Mouse (Mus musculus) adrenal gland, adult 2 months (tissue): ENCODE measurements around the gene Amdhd2. TPM values are rescaled to one million over a fixed set of nuclear protein-coding genes. Genes with fewer than 3 reads are reported as not detected.
"Not testable (repeated sequence)": the region's sequence is repeated elsewhere in the genome, so short reads cannot be mapped to it uniquely, and the experiment has no call there.

Experiments used
- DNase-seq: peaks from one replicate; pipeline ENCODE4 v3.0.0; 2021
- polyA plus RNA-seq: library from polyadenylated mRNA; depleted of rRNA; stranded (reverse); fragments of >200 nt; gene quantifications from 2 replicates; pipeline ENCODE4 v1.2.3, GENCODE M21; 2012
- total RNA-seq, 2 experiments: library from RNA; stranded (reverse); gene quantifications; 2 replicates each; pipeline ENCODE4 v1.2.3; 2021

Amdhd2 gene
- total and polyA plus RNA-seq, 3 experiments, result 30.1 to 71.3 (median 42.1) TPM

DNA sequence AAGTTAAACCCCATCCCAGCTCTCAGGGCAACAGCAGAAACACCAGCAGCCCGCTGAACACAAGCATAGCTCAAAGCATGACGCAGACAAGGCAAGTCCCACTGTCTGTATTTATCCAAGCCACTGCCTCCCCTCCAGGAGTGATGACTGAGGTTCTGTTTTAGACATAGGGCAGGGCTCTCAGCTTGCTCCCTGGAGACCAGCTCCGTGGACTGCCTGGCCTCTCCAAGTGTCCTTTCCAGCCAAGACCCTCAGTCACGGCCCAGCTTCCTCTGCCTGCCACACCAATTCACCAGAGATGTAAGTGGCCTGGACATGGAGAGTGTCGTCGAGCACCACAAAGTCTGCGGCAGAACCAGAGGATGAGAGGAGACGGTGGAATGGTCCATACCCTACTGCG, 7.8 kb downstream of the Amdhd2 start:
- DNase-seq, result no peak

DNA sequence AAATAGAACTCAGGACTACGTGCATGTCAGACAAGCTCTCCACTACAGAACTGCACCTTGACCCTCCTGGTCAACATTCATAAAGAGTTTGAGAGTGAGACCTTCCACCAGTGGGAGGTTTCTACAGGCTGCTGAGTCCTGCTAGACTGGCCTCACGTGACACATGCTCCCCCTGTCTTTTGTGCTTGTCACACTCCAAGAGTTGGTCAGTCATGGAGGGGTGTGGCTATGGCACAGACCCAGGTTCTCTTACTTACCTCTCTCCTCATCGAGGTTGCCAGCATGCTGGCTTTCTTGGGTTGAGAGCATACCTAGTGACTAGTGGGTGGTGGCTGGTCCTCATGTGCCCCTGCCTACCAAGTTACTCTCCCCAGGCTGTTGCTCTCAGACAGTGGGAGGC, 9.1 kb downstream of the Amdhd2 start:
- no peak for DNase-seq

DNA sequence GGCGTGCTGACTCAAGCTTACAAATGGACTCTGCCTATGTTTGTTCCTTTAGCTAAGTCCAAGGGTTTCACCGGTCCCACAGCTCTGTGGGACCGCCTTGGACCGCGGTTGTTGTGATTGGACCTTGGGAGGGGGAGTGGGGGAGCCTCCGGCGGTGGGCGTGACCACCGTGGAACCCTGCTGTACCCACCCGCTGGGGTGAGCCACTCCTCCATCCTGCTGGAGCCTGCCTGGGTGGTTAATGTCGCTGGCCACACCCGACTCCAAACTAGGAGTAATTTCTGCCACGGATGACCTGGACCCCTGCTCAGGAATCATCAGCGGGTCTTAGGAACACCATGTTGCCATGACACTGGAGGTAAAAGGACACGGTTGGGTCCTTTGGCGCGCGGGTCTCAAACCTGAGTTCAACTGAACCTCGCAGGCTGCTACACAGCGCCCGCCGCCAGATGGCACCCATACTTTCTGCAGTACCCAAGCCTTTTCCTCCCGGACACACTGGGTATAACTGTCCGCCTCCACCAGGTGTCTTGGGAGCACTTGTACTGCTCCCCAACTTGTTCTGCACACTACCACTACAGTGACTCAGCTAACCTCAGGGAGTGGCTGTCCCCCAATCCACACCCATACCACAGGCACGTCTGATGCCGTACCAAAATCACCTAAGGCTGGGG, 11.5 kb downstream of the Amdhd2 start:
- peak; percentile 85 for DNase-seq

DNA sequence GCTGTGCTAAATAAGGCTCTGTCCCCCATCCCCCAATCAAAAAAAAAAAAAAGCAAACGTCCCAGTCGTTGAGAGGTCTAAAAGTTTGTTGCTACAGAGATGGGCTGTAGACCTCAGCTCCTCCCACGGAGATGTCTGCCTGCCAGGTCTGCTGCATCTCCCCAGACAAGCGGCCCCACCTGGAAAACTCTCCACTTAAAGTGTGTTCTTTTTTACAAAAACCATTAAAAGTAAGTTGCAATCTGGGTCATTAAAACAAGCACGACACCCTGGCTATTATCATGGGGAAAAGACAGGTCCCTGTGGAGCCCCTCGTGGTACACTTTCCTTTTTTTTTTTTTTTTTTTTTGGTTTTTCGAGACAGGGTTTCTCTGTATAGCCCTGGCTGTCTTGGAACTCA, 12.2 kb downstream of the Amdhd2 start:
- no peak for DNase-seq

DNA sequence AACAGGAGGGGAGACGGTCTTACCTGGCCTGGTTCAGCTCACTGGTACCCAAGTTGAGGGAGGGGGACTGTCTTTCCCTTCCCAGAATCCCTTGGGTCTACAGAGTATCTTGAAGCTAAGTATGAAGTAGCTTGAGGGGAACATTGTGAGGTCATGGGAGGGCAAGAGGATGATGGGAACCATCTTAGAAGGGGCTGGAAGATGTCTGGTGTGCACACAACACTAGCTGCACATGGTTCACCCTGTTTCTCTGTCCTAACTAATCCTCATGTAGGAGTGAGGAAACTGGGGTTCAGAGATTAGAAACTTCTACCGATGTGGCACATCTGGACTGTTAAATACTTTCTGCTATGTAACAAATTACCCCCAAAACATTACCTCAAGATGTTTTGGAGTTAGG, 12.7 kb downstream of the Amdhd2 start, which contains the start of gene Pdpk1:
Pdpk1 (minus strand) TSS at position 101 of the 400 bp plus-strand sequence.
- DNase-seq, result no peak

DNA sequence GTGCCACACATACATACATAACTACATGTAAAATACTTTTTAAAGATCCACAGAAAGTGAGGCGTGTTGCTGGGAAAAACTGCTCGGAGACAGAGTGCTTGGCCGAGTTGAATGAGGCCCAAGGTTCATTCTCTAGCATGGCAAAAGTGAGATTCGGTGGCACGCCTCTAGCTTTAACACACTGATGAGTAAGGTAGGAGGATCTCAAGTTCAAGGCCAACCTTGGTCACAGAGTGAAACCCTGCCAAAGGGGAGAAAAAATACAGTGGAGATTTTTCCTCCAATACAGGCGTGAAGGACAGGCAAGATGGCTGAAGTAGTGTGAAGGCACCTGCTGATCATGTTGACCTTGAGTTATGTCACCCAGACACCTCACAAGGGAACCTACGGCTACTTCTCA, 14.1 kb downstream of the Amdhd2 start:
- DNase-seq, result peak; percentile 80

DNA sequence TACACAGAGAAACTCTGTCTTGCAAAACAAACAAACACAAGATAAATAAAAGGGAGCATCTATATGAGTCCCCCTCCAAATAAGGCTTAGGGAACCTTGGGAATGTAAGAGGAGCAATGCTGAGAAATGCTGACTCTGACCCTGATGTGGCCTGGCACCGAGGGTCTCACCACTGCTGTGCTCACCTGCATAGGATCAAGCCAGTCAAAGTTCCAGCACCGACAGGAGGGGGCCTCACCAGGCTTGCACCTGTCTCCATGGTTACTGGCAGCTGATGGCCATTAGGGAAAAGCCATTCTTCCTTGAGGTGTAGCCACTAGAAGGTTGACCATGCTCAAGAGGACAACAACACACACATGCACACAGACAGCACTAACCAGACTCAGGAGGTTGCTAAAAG, 20.7 kb downstream of the Amdhd2 start:
- no peak for DNase-seq

DNA sequence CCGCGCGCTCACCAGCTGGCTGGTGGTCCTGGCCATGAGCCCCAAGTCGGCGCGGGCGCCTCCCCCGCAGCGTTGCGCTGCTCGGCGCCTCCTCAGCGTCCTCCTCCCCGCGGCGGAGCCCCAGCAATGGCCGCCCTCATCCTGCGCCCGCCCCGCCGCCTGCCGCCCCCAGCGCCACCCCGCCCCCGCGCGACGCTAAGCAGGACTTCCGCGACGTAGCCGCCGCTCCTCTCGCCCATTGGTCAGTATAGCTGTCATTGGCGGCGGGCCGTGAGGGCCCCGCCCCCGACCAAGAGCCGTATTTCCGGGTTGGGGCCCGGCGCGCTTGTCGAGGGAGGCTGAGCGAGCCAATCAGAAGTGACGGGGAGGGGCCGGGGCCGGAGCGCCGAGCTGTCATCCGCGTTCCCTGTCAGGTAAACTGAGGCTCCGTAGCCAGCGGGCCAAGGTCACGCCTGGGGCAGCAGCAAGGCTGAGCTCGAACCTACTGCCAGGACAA, 22.1 kb downstream of the Amdhd2 start:
- peak; percentile 99 for DNase-seq

DNA sequence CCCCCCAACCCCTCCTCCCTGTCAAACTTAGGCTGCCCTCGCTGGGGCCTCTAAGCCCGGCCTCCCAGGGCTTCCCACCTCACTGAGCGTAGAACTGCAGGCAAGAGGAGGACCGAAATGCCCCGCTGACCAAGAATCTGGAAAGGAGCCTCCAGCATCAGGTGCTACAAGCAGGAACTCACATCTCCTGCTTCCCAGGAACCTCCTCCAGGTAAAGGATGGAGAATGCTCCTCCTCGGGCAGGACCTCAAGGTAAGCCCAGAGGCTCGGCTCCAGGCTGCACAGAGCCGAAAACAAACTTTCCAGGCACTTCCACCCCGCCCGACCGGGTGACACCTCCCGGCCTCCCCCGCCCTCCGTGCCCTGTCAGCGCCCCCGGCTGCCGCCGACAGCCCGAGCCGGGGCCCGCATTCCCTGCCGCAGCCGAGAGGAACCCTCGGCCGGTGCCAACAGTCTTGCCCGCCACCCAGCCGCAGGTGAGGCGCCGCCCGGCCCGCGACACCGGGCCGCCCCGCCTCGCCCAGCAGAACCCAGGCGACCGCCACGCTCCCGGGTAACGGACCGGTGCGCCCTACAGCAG, 22.6 kb downstream of the Amdhd2 start:
- no peak for DNase-seq

DNA sequence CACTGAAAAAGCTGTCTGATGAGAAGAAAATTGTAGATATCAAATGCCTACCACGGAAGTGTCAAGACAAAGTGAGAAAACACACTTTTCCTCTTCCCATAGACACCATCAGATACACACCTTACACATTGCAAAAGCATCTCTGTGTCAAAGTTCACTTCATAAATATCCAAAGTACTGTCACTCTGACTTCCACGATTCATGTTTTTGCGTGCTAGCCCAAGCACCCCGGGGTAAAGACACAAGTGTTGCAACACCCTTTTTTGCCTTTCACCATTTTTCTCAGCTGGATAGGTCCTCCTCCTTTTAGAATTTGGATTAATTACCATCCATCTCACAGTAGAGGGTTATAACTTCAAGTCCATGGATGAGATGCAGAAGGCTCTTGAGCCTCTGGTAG, 23.6 kb downstream of the Amdhd2 start:
- DNase-seq, result no peak

DNA sequence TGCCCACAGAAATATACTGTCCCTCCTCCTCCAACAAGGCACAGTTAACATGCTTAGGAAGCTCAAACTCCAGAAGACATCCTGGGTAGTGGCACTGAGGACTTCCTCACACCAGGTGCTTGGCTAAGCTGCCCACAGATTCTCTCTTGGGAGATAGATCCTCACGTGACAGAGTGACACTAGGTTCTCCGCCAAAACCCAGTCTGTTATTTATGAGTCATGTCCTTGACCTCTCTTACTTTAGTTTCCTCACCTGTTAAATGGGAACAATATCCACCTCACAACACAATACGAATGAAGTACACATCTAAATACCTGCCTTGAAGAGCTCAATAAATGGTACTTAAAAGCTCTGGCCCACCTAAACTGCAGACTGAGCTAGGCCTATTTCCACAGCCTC, 24.3 kb downstream of the Amdhd2 start:
- DNase-seq, result no peak

DNA sequence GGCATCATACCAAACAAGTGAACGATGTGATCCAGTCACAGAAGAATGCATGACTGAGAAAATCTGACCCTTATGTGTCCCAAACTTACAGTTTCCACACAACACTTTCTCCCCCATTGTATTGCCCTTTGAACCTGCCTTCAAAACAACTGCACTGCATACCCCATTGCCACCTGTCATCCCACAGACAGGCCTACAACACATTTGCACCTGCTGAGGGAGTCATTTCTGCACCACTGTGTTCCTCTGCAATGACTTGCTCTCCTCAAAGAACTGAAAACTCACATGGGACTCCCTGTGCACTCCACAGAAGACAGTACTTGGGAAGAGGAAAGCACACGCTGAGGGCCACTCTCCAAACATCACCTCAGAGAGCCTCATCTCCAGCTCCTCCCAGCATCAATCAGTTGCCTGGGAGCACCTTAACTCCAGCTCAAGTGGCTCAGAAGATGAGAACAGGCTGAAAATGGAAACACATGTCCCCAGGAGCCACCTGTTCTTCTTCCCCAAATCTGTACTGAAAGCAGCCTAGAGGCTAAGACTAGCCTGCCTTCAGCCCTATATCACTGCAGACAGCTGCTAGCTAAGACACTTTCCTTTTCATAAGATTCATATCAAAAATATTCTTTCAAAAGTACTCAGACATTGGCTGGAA, 26.2 kb downstream of the Amdhd2 start:
- no peak for DNase-seq

DNA sequence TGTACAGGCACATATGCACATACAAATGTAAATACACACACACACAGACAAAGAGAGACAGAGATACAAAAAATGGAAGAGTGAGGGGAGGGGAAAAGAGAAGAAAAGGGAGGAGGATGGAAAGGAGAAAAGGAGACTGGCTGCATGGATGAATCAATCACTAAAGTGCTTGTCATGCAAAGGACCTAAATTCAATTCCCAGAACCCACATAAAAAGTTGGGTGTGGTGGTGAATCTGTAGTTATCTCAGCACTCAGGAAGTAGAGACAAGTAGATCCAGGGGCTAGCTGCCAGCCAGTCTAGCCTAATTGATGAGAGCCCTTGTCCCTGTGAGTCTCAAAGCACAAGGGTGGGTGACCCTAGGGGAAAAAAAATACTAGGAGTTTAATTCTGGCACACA, 29.5 kb downstream of the Amdhd2 start:
- DNase-seq, result no peak

DNA sequence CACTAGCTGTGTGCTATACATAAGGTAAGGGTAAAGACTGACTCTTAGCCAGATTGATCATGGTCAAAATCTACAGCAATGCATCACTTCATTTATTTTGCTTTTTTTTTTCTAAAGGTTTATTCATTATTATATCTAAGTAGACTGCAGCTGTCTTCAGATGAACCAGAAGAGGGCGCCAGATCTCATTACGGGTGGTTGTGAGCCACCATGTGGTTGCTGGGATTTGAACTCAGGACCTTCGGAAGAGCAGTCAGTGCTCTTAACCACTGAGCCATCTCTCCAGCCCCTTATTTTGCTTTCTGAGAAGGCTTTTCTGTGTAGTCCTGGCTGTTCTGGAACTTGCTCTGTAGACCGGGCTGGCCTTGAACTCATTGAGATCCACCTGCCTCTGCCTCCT, 30.6 kb downstream of the Amdhd2 start:
- not testable (repeated sequence) for DNase-seq

DNA sequence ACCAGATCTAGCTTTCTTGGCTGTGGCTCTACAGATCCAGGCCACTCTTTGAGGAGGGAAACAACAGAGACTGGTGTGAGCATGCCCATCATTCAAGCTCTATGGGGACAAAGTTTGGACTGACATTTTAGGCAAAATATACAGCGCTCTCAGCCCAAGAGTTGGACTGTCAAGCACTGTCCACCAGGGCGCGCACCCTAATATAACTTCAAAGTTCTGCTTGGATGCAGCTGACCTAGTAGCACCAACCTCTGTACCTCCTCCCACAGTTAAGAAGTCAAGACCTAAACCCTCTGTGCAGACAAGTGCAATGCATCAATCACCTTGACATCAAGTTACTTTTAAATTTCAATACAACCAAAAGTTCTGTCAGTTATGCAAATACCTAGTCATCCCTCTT, 32.0 kb downstream of the Amdhd2 start:
- DNase-seq, result no peak

DNA sequence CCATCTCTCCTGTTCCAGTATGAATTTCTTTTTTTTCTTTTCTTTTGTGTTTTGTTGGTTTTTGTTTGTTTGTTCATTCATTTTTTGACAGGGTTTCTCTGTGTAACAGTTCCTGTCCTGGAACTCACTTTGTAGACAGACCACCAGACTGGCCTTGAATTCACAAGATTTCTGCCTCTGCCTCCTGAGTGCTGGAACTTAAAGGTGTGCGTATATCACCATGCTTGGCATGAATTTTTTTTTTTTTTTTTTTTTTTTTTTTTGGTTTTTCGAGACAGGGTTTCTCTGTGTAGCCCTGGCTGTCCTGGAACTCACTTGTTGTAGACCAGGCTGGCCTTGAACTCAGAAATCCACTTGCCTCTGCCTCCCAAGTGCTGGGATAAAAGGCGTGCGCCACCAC, 34.3 kb downstream of the Amdhd2 start:
- not testable (repeated sequence) for DNase-seq

DNA sequence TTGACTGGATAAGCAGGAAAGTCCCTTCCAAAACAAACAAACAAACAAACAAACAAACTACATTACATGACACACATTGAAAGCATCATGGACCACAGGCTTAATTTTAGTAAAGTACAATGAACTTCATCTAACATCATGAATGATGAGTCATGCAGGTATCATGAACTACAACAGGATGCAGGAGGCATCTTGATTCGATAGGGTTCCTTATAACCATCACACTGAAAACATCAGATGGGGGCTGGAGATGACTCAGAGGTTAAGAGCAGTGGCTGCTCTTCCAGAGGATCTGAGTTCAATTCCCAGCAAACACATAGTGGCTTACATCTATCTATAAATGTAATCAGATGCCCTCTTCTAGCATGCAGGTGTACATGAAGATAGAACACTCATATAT, 36.0 kb downstream of the Amdhd2 start:
- DNase-seq, result no peak

DNA sequence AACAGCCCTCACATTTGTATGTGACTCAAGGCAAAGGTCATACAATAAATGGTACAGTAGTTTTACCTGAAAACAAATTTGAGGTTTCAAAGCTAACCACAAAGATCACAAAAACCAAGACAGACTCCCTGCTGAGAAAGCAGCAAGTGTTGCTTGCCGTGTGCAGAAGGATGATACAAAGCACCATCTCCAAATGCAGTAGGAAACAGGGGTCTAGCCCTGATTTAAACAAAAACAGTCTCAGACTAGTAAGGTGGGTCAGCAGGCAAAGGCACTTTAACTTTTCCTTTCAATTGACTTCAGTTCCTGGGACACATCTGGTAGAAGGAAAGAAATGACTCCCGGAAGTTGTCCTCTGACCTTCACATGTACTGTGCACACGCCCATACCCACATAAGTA, 36.8 kb downstream of the Amdhd2 start:
- DNase-seq, result no peak

DNA sequence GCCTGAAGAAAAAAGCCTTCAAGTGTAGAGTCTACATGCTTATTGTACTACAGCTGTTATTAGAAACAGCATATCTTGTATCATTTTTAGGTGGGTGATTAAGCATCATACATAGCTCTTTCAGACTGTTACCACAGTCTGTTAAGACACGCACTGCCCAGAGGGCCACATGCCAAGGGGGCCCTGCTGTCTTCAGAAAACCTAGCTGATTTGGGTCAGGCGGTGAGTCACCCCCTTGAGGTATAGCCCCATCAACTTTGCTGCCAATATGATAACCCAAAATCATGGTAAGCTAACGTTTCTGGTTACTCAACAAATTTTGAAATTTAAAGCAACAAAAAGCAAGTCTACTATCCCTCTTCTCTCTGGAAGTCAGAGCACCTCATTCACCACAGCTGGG, 44.1 kb downstream of the Amdhd2 start:
- no peak for DNase-seq

DNA sequence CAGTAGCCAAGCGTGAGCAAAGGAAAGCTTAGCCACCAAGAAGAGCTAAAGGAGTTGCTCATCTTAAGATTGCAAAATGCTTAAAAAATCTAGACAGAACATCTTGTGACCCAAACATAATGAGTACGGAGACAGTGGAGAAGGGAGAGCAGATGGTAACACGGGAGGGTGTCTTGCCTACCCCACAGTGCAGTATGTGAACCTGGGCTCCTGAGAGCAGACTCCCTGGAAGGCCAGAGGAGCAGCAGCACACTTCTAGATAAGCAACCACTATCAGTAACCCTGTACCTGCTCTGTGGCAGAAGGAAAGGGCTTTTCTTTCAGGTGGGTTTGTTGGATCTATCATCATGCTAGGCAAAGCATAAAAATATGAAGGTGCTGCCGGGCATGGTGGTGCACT, 50.5 kb downstream of the Amdhd2 start:
- no peak for DNase-seq

DNA sequence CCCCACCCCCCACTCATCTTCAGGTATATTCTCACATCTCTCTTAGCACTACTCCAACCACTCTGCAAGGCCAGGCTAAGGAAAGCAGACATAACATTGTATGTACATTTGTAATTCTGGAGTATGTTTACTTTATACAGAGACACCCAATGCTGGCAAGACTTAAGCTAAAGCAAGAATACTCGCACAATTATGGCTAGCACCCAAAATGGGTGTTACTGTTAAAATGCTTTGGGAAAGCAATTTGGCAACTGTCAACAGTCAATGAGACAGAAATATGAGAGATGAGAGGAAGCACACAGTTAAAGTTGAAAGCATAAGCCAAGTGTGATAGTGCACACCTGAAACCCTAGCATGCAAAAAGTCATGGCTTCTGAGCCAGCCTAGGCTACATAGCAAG, 52.3 kb downstream of the Amdhd2 start:
- DNase-seq, result no peak

DNA sequence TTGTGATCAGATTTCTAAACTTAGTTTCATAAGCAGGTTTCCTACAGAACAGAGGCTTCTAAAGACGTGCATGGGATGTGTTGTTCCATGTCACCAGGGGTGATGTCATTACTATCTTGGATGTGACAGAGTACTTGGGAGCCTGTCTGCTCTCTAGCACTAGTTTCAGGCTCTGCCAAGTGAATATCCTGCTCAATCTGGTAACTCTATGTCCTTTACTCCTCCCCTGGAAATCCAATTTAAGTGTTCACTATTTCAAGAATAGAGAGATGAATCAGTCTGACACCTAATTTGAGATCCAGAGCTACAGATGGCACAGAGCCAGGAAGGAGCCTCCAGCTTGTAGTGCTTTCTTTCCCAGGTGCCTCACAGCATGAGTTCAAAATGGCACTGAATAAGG, 54.7 kb downstream of the Amdhd2 start:
- DNase-seq, result no peak
